Mouse (Mus musculus) neural tube, embryonic 12.5 days (tissue): ENCODE results near the gene Slc2a5. TPM values are rescaled to one million over a fixed set of nuclear protein-coding genes. Genes with fewer than 3 reads are reported as not detected.

Experiments
- ATAC-seq: fragments of 200-750 bp; cut with Nextera tagmentation; 2 replicates; pipeline ENCODE4 v1.8.0; 2017; ENCODE audit warnings: low read depth, mild to moderate bottlenecking, moderate TSS enrichment, moderate library complexity; ENCODE audit not compliant: low FRiP score
- H3K27ac ChIP-seq: fragments of 300-500 bp; sonication (generic); 2 replicates; pipeline ENCODE4 v1.5.1; 2016
- H3K27me3 ChIP-seq: fragments of 300-500 bp; sonication (generic); replicated peaks from 2 replicates; pipeline ENCODE4 v1.6.1; 2016; ENCODE audit warnings: mild to moderate bottlenecking
- H3K36me3 ChIP-seq: fragments of 300-500 bp; sonication (generic); 2 replicates; pipeline ENCODE4 v1.6.1; 2016; ENCODE audit warnings: mild to moderate bottlenecking
- H3K4me1 ChIP-seq: fragments of 300-500 bp; sonication (generic); 2 replicates; pipeline ENCODE4 v1.6.1; 2016
- H3K4me2 ChIP-seq: fragments of 300-500 bp; sonication (generic); replicated peaks from 2 replicates; pipeline ENCODE4 v1.6.1; 2016; ENCODE audit warnings: mild to moderate bottlenecking
- H3K4me3 ChIP-seq: fragments of 300-500 bp; sonication (generic); 2 replicates; pipeline ENCODE4 v1.5.1; 2016
- H3K9ac ChIP-seq: fragments of 300-500 bp; sonication (generic); 2 replicates; pipeline ENCODE4 v1.6.1; 2016; ENCODE audit warnings: mild to moderate bottlenecking
- H3K9me3 ChIP-seq: fragments of 300-500 bp; sonication (generic); 2 replicates; pipeline ENCODE4 v1.6.1; 2016; ENCODE audit warnings: mild to moderate bottlenecking
- WGBS: fragments of 180-500 bp; shearing (Covaris S2); methylation state at CpG from one replicate; pipeline ENCODE4 v1.1.7; 2016; 5-methylcytosine and 5-hydroxymethylcytosine counted together
- polyA plus RNA-seq: library from polyadenylated mRNA; unstranded; fragments of >200 nt; fragmentation: Nextera tagmentation; extraction: Ambion mirVana; gene quantifications from 2 replicates; pipeline ENCODE4 v1.2.1, GENCODE M21; 2016

Slc2a5 gene
- polyA plus RNA-seq, 1 experiment from 2014 or later, result 2.3 TPM

DNA sequence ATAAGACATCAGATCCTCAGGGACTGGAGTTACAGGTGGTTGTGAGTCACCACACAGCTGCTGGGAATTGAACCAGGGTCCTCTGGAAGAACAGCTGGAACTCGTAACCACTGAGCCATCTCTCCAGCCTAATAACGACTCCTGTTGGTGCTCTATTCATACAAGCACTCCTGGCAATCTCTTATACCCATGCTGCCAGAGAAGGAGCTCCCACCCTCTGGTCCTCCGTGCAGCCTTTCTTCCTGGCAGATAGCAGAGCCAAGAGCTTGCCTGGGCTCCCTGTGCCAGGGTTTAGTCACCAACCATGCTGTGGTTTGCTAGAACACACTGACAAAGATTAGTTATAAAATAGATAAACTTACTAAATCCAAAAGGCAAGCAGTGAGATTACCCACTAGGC, 9.4 kb upstream of the Slc2a5 start:
- Histone ChIP-seq H3K9ac (no peak overlapping the region), H3K4me1 (no peaks in the 10 kb centered on the region), H3K27ac (no peak overlapping the region), H3K36me3 (no peaks in the 10 kb centered on the region), H3K4me2 (no peak overlapping the region), H3K9me3 (no peaks in the 10 kb centered on the region), H3K4me3 (no peak overlapping the region), H3K27me3 (no peaks in the 10 kb centered on the region)
- ATAC-seq, result no peak
- 72% methylated on average over 3 of the region's 3 CpGs for WGBS

DNA sequence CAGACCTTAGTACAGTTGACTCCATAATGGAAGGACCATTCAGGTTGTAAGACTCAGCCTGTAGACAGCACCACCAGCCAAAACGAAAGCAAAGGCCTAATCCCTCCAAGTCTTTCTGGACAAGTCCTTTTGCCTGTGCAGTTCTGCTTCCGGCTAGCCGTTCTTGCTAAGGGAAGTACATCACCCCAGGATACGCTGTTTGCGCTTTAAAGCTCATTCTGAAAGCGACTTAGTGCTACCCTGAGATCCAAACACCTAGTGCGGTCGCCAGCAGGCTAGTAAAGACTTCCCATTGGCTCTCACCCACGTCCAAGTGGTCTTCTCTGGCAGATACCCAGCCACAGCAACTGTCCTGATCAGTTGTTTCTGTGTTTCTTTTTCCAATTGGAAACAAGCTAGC, 8.7 kb upstream of the Slc2a5 start:
- ATAC-seq, result no peak
- Histone ChIP-seq H3K9ac (no peak overlapping the region), H3K36me3 (no peaks in the 10 kb centered on the region), H3K27ac (no peak overlapping the region), H3K27me3 (no peaks in the 10 kb centered on the region), H3K4me1 (no peaks in the 10 kb centered on the region), H3K4me2 (no peak overlapping the region), H3K4me3 (no peak overlapping the region), H3K9me3 (no peaks in the 10 kb centered on the region)
- WGBS, result 81% methylated on average over 9 of the region's 9 CpGs

- Histone ChIP-seq H3K27ac (no peak overlapping the region), H3K9ac (no peak overlapping the region), H3K4me3 (no peak overlapping the region), H3K36me3 (no peaks in the 10 kb centered on the region), H3K9me3 (no peaks in the 10 kb centered on the region), H3K4me2 (peak overlapping the region; percentile 49), H3K4me1 (no peaks in the 10 kb centered on the region), H3K27me3 (no peaks in the 10 kb centered on the region)
- 7% methylated on average over 15 of the region's 15 CpGs for WGBS
- ATAC-seq, result no peak
Observed at GRCm38 (mm10) chr4:150112867-150113266, 6.2 kb upstream of the Slc2a5 start.

GRCm38 (mm10) chr4:150114505-150115061, 4.5 kb upstream of the Slc2a5 start:
- Histone ChIP-seq H3K9me3 (no peaks in the 10 kb centered on the region), H3K27me3 (no peaks in the 10 kb centered on the region), H3K36me3 (no peaks in the 10 kb centered on the region), H3K27ac (no peak overlapping the region), H3K4me2 (no peak overlapping the region), H3K4me3 (no peak overlapping the region), H3K4me1 (0 out of 2 replicates have a peak, but pooled peaks cover 7% of the 10 kb centered on the region), H3K9ac (no peak overlapping the region)
- ATAC-seq, result no peak
- 92% methylated on average over 26 of the region's 26 CpGs for WGBS

GRCm38 (mm10) chr4:150117311-150117710, 1.8 kb upstream of the Slc2a5 start:
- no peak for ATAC-seq
- 46% methylated on average over 5 of the region's 5 CpGs for WGBS
- Histone ChIP-seq H3K4me3 (no peak overlapping the region), H3K4me1 (peaks cover 18% of the 10 kb centered on the region; the same call in 1 of the 2 replicates), H3K4me2 (no peak overlapping the region), H3K27me3 (no peaks in the 10 kb centered on the region), H3K27ac (no peak overlapping the region), H3K9ac (no peak overlapping the region), H3K9me3 (no peaks in the 10 kb centered on the region), H3K36me3 (no peaks in the 10 kb centered on the region)

DNA sequence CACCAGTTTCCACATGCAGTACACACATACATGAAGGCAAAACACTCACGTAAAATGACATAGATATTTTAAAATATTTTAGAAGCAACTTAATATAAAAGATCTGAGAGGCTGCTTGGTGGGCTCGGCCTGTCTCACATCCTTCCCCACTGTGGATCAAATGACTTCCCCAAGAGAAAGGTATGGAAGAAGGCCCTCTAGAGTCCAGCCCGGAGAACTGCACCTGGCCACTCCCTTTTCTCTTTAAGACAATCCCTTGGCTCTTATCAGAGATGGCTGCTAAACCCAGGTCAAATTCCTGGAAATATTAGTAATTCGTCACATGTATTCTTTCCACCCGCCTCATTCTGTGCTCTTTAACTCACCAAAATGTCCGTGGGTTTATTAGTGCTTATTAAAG, 920 bp upstream of the Slc2a5 start:
- Histone ChIP-seq H3K27ac (no peak overlapping the region), H3K9ac (no peak overlapping the region), H3K4me2 (no peak overlapping the region), H3K4me3 (no peak overlapping the region), H3K36me3 (no peaks in the 10 kb centered on the region), H3K27me3 (no peaks in the 10 kb centered on the region), H3K4me1 (peaks cover 20% of the 10 kb centered on the region; the same call in 1 of the 2 replicates), H3K9me3 (no peaks in the 10 kb centered on the region)
- no peak for ATAC-seq
- WGBS, result 64% methylated on average over 6 of the region's 6 CpGs

DNA sequence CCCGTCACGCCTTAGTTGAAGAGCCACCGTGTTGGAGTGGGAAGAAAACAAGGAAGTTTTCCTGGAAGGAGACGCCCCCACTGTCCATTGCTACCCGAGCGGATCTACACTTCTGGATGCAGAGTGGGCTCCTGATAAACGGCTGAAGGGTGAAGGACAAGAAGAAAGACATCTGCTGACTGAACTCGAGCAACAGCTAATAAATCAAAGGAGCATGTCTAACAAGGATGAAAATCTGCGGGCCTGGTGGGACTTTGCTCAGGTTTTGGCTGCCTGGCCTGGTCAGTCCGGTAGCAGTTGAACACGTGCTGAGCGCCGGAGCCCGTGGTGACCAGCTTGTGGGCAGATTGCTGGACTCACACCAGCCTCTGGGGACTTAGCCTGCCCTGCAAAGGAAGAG, 557 bp downstream of the Slc2a5 start:
- H3K4me2 ChIP-seq, result peak overlapping the region; percentile 50
- H3K9me3 ChIP-seq, result no peaks in the 10 kb centered on the region
- no peaks in the 10 kb centered on the region for H3K27me3 ChIP-seq
- peaks cover 20% of the 10 kb centered on the region; the same call in 1 of the 2 replicates for H3K4me1 ChIP-seq
- ATAC-seq, result no peak
- H3K36me3 ChIP-seq, result no peaks in the 10 kb centered on the region
- no peak overlapping the region for H3K9ac ChIP-seq
- H3K27ac ChIP-seq, result no peak overlapping the region
- no peak overlapping the region for H3K4me3 ChIP-seq
- 45% methylated on average over 14 of the region's 14 CpGs for WGBS

- H3K9me3 ChIP-seq, result no peaks in the 10 kb centered on the region
- no peaks in the 10 kb centered on the region for H3K27me3 ChIP-seq
- H3K4me3 ChIP-seq, result no peak overlapping the region
- ATAC-seq, result no peak
- peaks cover 20% of the 10 kb centered on the region; the same call in 1 of the 2 replicates for H3K4me1 ChIP-seq
- no peaks in the 10 kb centered on the region for H3K36me3 ChIP-seq
- WGBS, result 35% methylated on average over 15 of the region's 15 CpGs
- no peak overlapping the region for H3K9ac ChIP-seq
- peak overlapping the region; percentile 50 for H3K4me2 ChIP-seq
- H3K27ac ChIP-seq, result no peak overlapping the region
Observed at GRCm38 (mm10) chr4:150120173-150120833, 1.2 kb downstream of the Slc2a5 start.

- Histone ChIP-seq H3K4me3 (no peak overlapping the region), H3K27me3 (no peaks in the 10 kb centered on the region), H3K36me3 (no peaks in the 10 kb centered on the region), H3K9ac (no peak overlapping the region), H3K4me2 (no peak overlapping the region), H3K9me3 (no peaks in the 10 kb centered on the region), H3K4me1 (peaks cover 20% of the 10 kb centered on the region; the same call in 1 of the 2 replicates), H3K27ac (no peak overlapping the region)
- no peak for ATAC-seq
- 79% methylated on average over 8 of the region's 8 CpGs for whole genome bisulfite sequencing
Observed at GRCm38 (mm10) chr4:150121430-150121829, 2.3 kb downstream of the Slc2a5 start.

DNA sequence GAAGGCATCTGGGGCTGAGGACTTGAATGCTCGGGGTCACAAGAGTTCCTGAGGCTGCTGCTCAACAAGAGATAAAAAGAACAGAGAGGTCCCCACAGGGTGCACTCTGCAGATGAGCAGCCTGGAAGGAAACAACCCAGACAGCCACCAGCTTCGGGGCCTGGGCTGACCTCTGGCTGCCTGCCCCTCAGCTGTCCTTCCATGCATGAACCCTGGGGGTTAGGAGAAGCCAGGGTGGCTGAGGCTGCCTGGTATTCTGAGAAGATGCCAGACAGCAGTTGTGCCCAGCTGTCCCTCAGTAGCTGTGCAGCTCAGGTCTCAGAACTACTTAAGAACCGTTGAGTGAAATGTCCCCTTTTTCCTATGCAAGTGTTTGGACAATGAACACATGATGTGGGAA, 3.4 kb downstream of the Slc2a5 start:
- no peak overlapping the region for H3K9ac ChIP-seq
- WGBS, result 64% methylated on average over 3 of the region's 3 CpGs
- H3K9me3 ChIP-seq, result no peaks in the 10 kb centered on the region
- no peaks in the 10 kb centered on the region for H3K27me3 ChIP-seq
- H3K4me2 ChIP-seq, result no peak overlapping the region
- no peaks in the 10 kb centered on the region for H3K36me3 ChIP-seq
- no peak for ATAC-seq
- H3K27ac ChIP-seq, result no peak overlapping the region
- no peak overlapping the region for H3K4me3 ChIP-seq
- peaks cover 20% of the 10 kb centered on the region; the same call in 1 of the 2 replicates for H3K4me1 ChIP-seq

- ATAC-seq, result no peak
- Histone ChIP-seq H3K27ac (no peak overlapping the region), H3K4me3 (no peak overlapping the region), H3K9ac (no peak overlapping the region), H3K4me2 (no peak overlapping the region), H3K27me3 (no peaks in the 10 kb centered on the region), H3K36me3 (no peaks in the 10 kb centered on the region), H3K4me1 (peaks cover 6% of the 10 kb centered on the region; the same call in 1 of the 2 replicates), H3K9me3 (no peaks in the 10 kb centered on the region)
- WGBS, result 86% methylated on average over 5 of the region's 5 CpGs
Observed at GRCm38 (mm10) chr4:150126373-150126772, 7.3 kb downstream of the Slc2a5 start.

GRCm38 (mm10) chr4:150127894-150128293, 8.8 kb downstream of the Slc2a5 start:
- Histone ChIP-seq H3K4me1 (peaks cover 6% of the 10 kb centered on the region; the same call in 1 of the 2 replicates), H3K36me3 (no peaks in the 10 kb centered on the region), H3K4me2 (no peak overlapping the region), H3K9ac (no peak overlapping the region), H3K27me3 (no peaks in the 10 kb centered on the region), H3K27ac (no peak overlapping the region), H3K9me3 (no peaks in the 10 kb centered on the region), H3K4me3 (no peak overlapping the region)
- 92% methylated on average over 7 of the region's 7 CpGs for WGBS
- ATAC-seq, result no peak

GRCm38 (mm10) chr4:150128571-150128970, 9.5 kb downstream of the Slc2a5 start:
- H3K27ac ChIP-seq, result no peak overlapping the region

More at GRCm38 (mm10) chr4:150128571-150128970, 9.5 kb downstream of the Slc2a5 start:
- H3K4me3 ChIP-seq, result no peak overlapping the region
- H3K9ac ChIP-seq, result no peak overlapping the region
- no peaks in the 10 kb centered on the region for H3K9me3 ChIP-seq
- ATAC-seq, result no peak
- 59% methylated on average over 8 of the region's 8 CpGs for WGBS
- H3K36me3 ChIP-seq, result no peaks in the 10 kb centered on the region
- no peaks in the 10 kb centered on the region for H3K27me3 ChIP-seq
- H3K4me1 ChIP-seq, result peaks cover 9% of the 10 kb centered on the region; the same call in 1 of the 2 replicates
- no peak overlapping the region for H3K4me2 ChIP-seq
